In the genomic region with DNA sequence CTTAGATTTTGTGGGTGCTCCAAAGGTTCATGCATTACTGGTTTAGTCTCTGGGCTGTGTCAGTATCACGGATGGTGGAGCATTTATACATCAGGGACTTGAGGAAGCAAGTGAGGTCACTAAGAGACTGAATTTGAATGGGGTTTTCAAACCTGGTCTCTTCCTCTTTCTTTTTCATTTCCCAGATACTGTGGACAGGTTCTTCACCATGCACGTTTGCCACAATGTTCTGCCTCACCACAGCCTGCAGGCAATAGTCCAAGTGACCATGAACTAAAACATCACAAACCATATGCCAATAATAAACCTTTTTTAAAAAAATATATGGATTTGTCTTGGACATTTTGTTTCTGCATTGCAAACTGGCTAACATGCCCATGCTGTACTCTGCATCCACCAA, we compare ENCODE assay signal across 23 mouse cellular contexts.
"Had no signal": no experiment of that assay in that cellular context is flagged by ENCODE, and none has a peak within 500 bp of the region (broad histone marks: within the 10 kb centered on the region; RNA-seq: fewer than 3 reads in every experiment).

No protein-coding gene starts in this region.

- H3K4me1 ChIP-seq: heart, embryonic 12.5 days; hindbrain, embryonic 10.5 days; hindbrain, embryonic 12.5 days; intestine, embryonic 15.5 days; limb, embryonic 13.5 days; limb, embryonic 15.5 days; liver, embryonic 12.5 days had no signal

- H3K4me3 ChIP-seq: gastrocnemius, adult 2 months; heart, adult 2 months; heart, embryonic 12.5 days; hindbrain, embryonic 10.5 days; hindbrain, embryonic 12.5 days; intestine, embryonic 15.5 days; limb, embryonic 13.5 days; limb, embryonic 15.5 days; liver, embryonic 12.5 days had no signal

- H3K9me3 ChIP-seq: heart, embryonic 12.5 days; hindbrain, embryonic 10.5 days; hindbrain, embryonic 12.5 days; intestine, embryonic 15.5 days; limb, embryonic 13.5 days; limb, embryonic 15.5 days; liver, embryonic 12.5 days had no signal

- H3K36me3 ChIP-seq: heart, embryonic 12.5 days; hindbrain, embryonic 10.5 days; hindbrain, embryonic 12.5 days; intestine, embryonic 15.5 days; limb, embryonic 13.5 days; limb, embryonic 15.5 days; liver, embryonic 12.5 days had no signal

- H3K27me3 ChIP-seq: heart, embryonic 12.5 days; hindbrain, embryonic 12.5 days; intestine, embryonic 15.5 days; limb, embryonic 13.5 days; limb, embryonic 15.5 days; liver, embryonic 12.5 days had no signal

- H3K27ac ChIP-seq: gastrocnemius, adult 2 months; heart, adult 2 months; hindbrain, embryonic 10.5 days; hindbrain, embryonic 12.5 days; intestine, embryonic 15.5 days; limb, embryonic 13.5 days; limb, embryonic 15.5 days; liver, embryonic 12.5 days; liver, embryonic 14.5 days had no signal

- H3K4me2 ChIP-seq: heart, embryonic 12.5 days; hindbrain, embryonic 12.5 days; hindbrain, embryonic 14.5 days; intestine, embryonic 15.5 days; limb, embryonic 13.5 days; limb, embryonic 15.5 days; liver, embryonic 12.5 days had no signal

- H3K9ac ChIP-seq: heart, embryonic 12.5 days; hindbrain, embryonic 12.5 days; hindbrain, embryonic 14.5 days; intestine, embryonic 15.5 days; limb, embryonic 13.5 days; limb, embryonic 15.5 days; liver, embryonic 12.5 days; liver, embryonic 14.5 days had no signal

- DNase-seq: gastrocnemius, adult 2 months; gastrocnemius, postnatal 10 days; gastrocnemius, postnatal 25 days; heart, adult 2 months; heart, postnatal 10 days; heart, postnatal 4 days; kidney, adult 18-20 months; kidney, adult 8-10 months; kidney, postnatal 10 days; kidney, postnatal 25 days; kidney, postnatal 4 days; layer of hippocampus, adult 9-11 months; layer of hippocampus, postnatal 36 days; left cerebral cortex, postnatal 4 days had no signal
